Mouse (Mus musculus) spleen, postnatal 10 days (tissue): ENCODE data around the gene Vsig8.

ENCODE experiments used
- DNase-seq, 2 experiments: peaks; one replicate each; pipeline ENCODE4 v3.0.0; 2021 to 2022; ENCODE audit warnings: low spot score in 2 of 2

Gene Vsig8

GRCm38 (mm10) chr1:172528701-172529100, 27.0 kb upstream of the Vsig8 start:
- peak; percentile 72 to 92 for DNase-seq

- no peak for DNase-seq
These were observed 25.1 kb upstream of the Vsig8 start for GRCm38 (mm10) chr1:172530544-172531220.

- DNase-seq = no peak
These were observed 23.2 kb upstream of the Vsig8 start for GRCm38 (mm10) chr1:172532551-172532950.

- DNase-seq = no peak
These were observed 20.6 kb upstream of the Vsig8 start for GRCm38 (mm10) chr1:172535116-172535515.

GRCm38 (mm10) chr1:172539827-172540226, 15.9 kb upstream of the Vsig8 start:
- DNase-seq = no peak

- no peak for DNase-seq
These were observed 15.4 kb upstream of the Vsig8 start for GRCm38 (mm10) chr1:172540283-172540820.

- DNase-seq = no peak
These were observed 9.7 kb upstream of the Vsig8 start for GRCm38 (mm10) chr1:172546062-172546461.

- DNase-seq = peak; percentile 17 to 37
These were observed 7.2 kb upstream of the Vsig8 start for GRCm38 (mm10) chr1:172548501-172548900.

GRCm38 (mm10) chr1:172549314-172549713, 6.4 kb upstream of the Vsig8 start:
- no peak for DNase-seq

- DNase-seq = no peak
These were observed 6.0 kb upstream of the Vsig8 start for GRCm38 (mm10) chr1:172549717-172550116.

- DNase-seq = peak; percentile 35 to 61
These were observed 5.2 kb upstream of the Vsig8 start for GRCm38 (mm10) chr1:172550551-172550951.

GRCm38 (mm10) chr1:172551009-172551408, 4.7 kb upstream of the Vsig8 start:
- no peak for DNase-seq

- no peak for DNase-seq
These were observed 3.1 kb upstream of the Vsig8 start for GRCm38 (mm10) chr1:172552623-172553022.

GRCm38 (mm10) chr1:172562641-172563464, 7.1 kb downstream of the Vsig8 start:
- DNase-seq = peak; percentile 49 to 58

- DNase-seq = no peak
These were observed 7.7 kb downstream of the Vsig8 start for GRCm38 (mm10) chr1:172563465-172563828.

- no peak for DNase-seq
These were observed 10.4 kb downstream of the Vsig8 start for GRCm38 (mm10) chr1:172566131-172566530.

GRCm38 (mm10) chr1:172567758-172568157, 12.0 kb downstream of the Vsig8 start:
- no peak for DNase-seq

- no peak for DNase-seq
These were observed 24.4 kb downstream of the Vsig8 start for GRCm38 (mm10) chr1:172580116-172580515.

GRCm38 (mm10) chr1:172582436-172582835, 26.7 kb downstream of the Vsig8 start:
- DNase-seq = no peak

GRCm38 (mm10) chr1:172584271-172584670, 28.5 kb downstream of the Vsig8 start:
- DNase-seq = no peak

GRCm38 (mm10) chr1:172585026-172585425, 29.3 kb downstream of the Vsig8 start:
- no peak for DNase-seq

GRCm38 (mm10) chr1:172585612-172586567, 30.2 kb downstream of the Vsig8 start:
- no peak for DNase-seq
